Mouse (Mus musculus) liver, adult 2 months (tissue): ENCODE measurements around the gene Tshz2.

Experiments used
- CTCF ChIP-seq: fragments of 200-500 bp; IDR thresholded peaks from 2 replicates; pipeline ENCODE4 v1.5.1; 2011; ENCODE audit warnings: low read depth, low read length, control low read depth
- POLR2A ChIP-seq: fragments of 200-500 bp; IDR thresholded peaks from 2 replicates; pipeline ENCODE4 v1.6.1; 2011; ENCODE audit warnings: low read length, control low read depth; ENCODE audit not compliant: insufficient read depth; ENCODE audit errors: extremely low read depth

- TF ChIP-seq CTCF (no peak), POLR2A (no peak)
Observed at GRCm38 (mm10) chr2:169597971-169598370, 34.8 kb upstream of the Tshz2 start.
